Mouse (Mus musculus) brain, embryonic 14.5 days (tissue): Measurements from ENCODE around the gene BC052040. TPM values are rescaled to one million over a fixed set of nuclear protein-coding genes. Genes with fewer than 3 reads are reported as not detected.
A peak's percentile ranks its signal among the peaks of the same experiment; 100 is the strongest.

Experiments used
- DNase-seq: peaks from one replicate; pipeline ENCODE4 v3.0.0-alpha.2; 2011; ENCODE audit warnings: low read depth
- CTCF ChIP-seq: fragments of 200-500 bp; IDR thresholded peaks from 2 replicates; pipeline ENCODE4 v1.5.1; 2012; ENCODE audit warnings: inconsistent platforms, mild to moderate bottlenecking, moderate library complexity, borderline replicate concordance; ENCODE audit not compliant: insufficient read depth, insufficient read length; ENCODE audit errors: extremely low read depth
- POLR2A ChIP-seq: fragments of 200-500 bp; IDR thresholded peaks from 2 replicates; pipeline ENCODE4 v1.6.1; 2012; ENCODE audit warnings: mild to moderate bottlenecking, inconsistent platforms, borderline replicate concordance; ENCODE audit not compliant: poor library complexity, insufficient read depth, insufficient read length, severe bottlenecking; ENCODE audit errors: extremely low read depth
- polyA plus RNA-seq: library from polyadenylated mRNA; depleted of rRNA; stranded (reverse); fragments of >200 nt; gene quantifications from 2 replicates; pipeline ENCODE4 v1.2.3, GENCODE M21; 2012

The BC052040 gene
- polyA plus RNA-seq, 1 experiment: 14.8 TPM

GRCm38 (mm10) chr2:115726806-115727205 is 145.3 kb downstream of the BC052040 start:
- TF ChIP-seq POLR2A: no peak
- no peak for TF ChIP-seq CTCF

GRCm38 (mm10) chr2:115728627-115729026 is 147.1 kb downstream of the BC052040 start:
- TF ChIP-seq CTCF: no peak
- no peak for TF ChIP-seq POLR2A
- no peak for DNase-seq

More at GRCm38 (mm10) chr2:115726806-115727205, 145.3 kb downstream of the BC052040 start:
- DNase-seq: peak; percentile 75

GRCm38 (mm10) chr2:115730502-115730901 is 149.0 kb downstream of the BC052040 start:
- TF ChIP-seq CTCF (no peak), POLR2A (no peak)
- no peak for DNase-seq

- TF ChIP-seq POLR2A (no peak), CTCF (no peak)
- DNase-seq: no peak
Observed at GRCm38 (mm10) chr2:115731171-115731570, 149.7 kb downstream of the BC052040 start.

- no peak for DNase-seq
Observed at GRCm38 (mm10) chr2:115732572-115732971, 151.1 kb downstream of the BC052040 start.

GRCm38 (mm10) chr2:115733017-115733692 is 151.6 kb downstream of the BC052040 start:
- DNase-seq: no peak
- TF ChIP-seq POLR2A (no peak), CTCF (no peak)

More at GRCm38 (mm10) chr2:115732572-115732971, 151.1 kb downstream of the BC052040 start:
- TF ChIP-seq POLR2A (no peak), CTCF (no peak)

GRCm38 (mm10) chr2:115734850-115735249 is 153.3 kb downstream of the BC052040 start:
- TF ChIP-seq POLR2A: no peak
- no peak for TF ChIP-seq CTCF
- DNase-seq: no peak

GRCm38 (mm10) chr2:115736416-115736815 is 154.9 kb downstream of the BC052040 start:
- TF ChIP-seq CTCF (no peak), POLR2A (no peak)
- no peak for DNase-seq

GRCm38 (mm10) chr2:115737966-115738365 is 156.4 kb downstream of the BC052040 start:
- TF ChIP-seq CTCF: no peak
- no peak for TF ChIP-seq POLR2A
- no peak for DNase-seq

- TF ChIP-seq POLR2A: no peak
- peak; percentile 53 for DNase-seq
Observed at GRCm38 (mm10) chr2:115742061-115742460, 160.5 kb downstream of the BC052040 start.

GRCm38 (mm10) chr2:115747639-115748038 is 166.1 kb downstream of the BC052040 start:
- TF ChIP-seq POLR2A (no peak), CTCF (no peak)
- DNase-seq: peak; percentile 54

GRCm38 (mm10) chr2:115751177-115751576 is 169.7 kb downstream of the BC052040 start:
- DNase-seq: peak; percentile 48
- TF ChIP-seq CTCF (no peak), POLR2A (no peak)

- DNase-seq: no peak
- TF ChIP-seq CTCF (no peak), POLR2A (no peak)
Observed at GRCm38 (mm10) chr2:115757685-115758084, 176.2 kb downstream of the BC052040 start.

- no peak for TF ChIP-seq POLR2A
- DNase-seq: no peak
Observed at GRCm38 (mm10) chr2:115758542-115758941, 177.0 kb downstream of the BC052040 start.
